In the genomic region with DNA sequence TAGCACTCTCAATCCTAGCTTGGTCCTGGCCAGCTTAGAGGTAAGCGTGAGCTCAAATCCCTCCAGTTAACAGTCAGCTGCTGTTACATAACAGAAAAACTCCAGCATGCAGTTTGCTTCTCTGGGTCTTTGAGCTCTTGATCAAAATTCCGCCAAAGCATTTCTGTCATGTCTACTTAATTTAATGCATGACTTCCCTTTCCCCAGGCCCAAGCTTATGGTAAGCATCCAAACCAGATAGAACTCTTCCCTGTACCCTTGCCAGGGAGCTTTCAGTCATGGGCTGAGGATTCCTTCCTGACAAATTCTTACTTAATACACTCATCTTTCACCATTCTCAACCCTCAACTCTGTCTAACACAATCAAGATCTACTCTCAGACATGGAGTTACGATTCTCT, we compare ENCODE assay signal across 18 mouse cellular contexts. TPM values are rescaled to one million over a fixed set of nuclear protein-coding genes. Genes with fewer than 3 reads are reported as not detected.
A peak's percentile ranks its signal among the peaks of the same experiment; 100 is the strongest.
DNase-seq lines count a peak whose midpoint lies in the region; ATAC-seq and TF ChIP-seq lines count a peak whose summit lies in the region.
"Had no signal": no experiment of that assay in that cellular context is flagged by ENCODE, and none has a peak within 500 bp of the region (broad histone marks: within the 10 kb centered on the region; RNA-seq: fewer than 3 reads in every experiment).

No protein-coding gene starts in this region.

- ATAC-seq in liver, postnatal 0 days, result no peak
- no peak for ATAC-seq in heart, embryonic 12.5 days (ENCODE audit: insufficient number of reproducible peaks, low FRiP score)
- ATAC-seq: forebrain, embryonic 15.5 days; inflammation-experienced regulatory T-cells, adult 6 months had no signal

- H3K27me3 ChIP-seq in liver, postnatal 0 days (ENCODE audit: insufficient read depth, low read length), result no peaks in the 10 kb centered on the region
- no peaks in the 10 kb centered on the region for H3K27me3 ChIP-seq in heart, embryonic 12.5 days (replicated peaks)
- H3K27me3 ChIP-seq: forebrain, embryonic 15.5 days; hindbrain, embryonic 15.5 days had no signal

- WGBS in liver, postnatal 0 days (ENCODE audit: insufficient replicate concordance), result 66% methylated on average over 3 of the region's 3 CpGs
- 42% methylated on average over 3 of the region's 3 CpGs for WGBS in bone marrow, adult 2 months
- 76% methylated on average over 3 of the region's 3 CpGs for WGBS in heart, embryonic 12.5 days

- TF ChIP-seq POLR2A in bone marrow, adult 2 months (IDR thresholded peaks at IDR 0.05; ENCODE audit: borderline replicate concordance, control insufficient read depth, low read depth, low read length), result no peak

- H3K9ac ChIP-seq in liver, postnatal 0 days (replicated peaks), result no peak overlapping the region
- no peak overlapping the region for H3K9ac ChIP-seq in heart, embryonic 12.5 days
- H3K9ac ChIP-seq: forebrain, embryonic 15.5 days; hindbrain, embryonic 15.5 days had no signal

- no peak overlapping the region for H3K4me3 ChIP-seq in liver, postnatal 0 days (ENCODE audit: low read depth, low read length)
- no peak overlapping the region for H3K4me3 ChIP-seq in bone marrow, adult 2 months (replicated peaks; ENCODE audit: control insufficient read depth, low read depth, low read length)
- no peak overlapping the region for H3K4me3 ChIP-seq in heart, embryonic 12.5 days
- H3K4me3 ChIP-seq: forebrain, embryonic 15.5 days; heart, adult 2 months; hindbrain, embryonic 10.5 days; hindbrain, embryonic 15.5 days had no signal

- H3K4me1 ChIP-seq in liver, postnatal 0 days (ENCODE audit: insufficient read depth), result no peaks in the 10 kb centered on the region; the same call in 1 of the 2 replicates
- peaks cover 4% of the 10 kb centered on the region for H3K4me1 ChIP-seq in bone marrow, adult 2 months (ENCODE audit: control insufficient read depth, insufficient read depth, low read length)
- H3K4me1 ChIP-seq in heart, embryonic 12.5 days (replicated peaks), result no peaks in the 10 kb centered on the region
- H3K4me1 ChIP-seq: forebrain, embryonic 15.5 days; hindbrain, embryonic 10.5 days; hindbrain, embryonic 15.5 days had no signal

- H3K9me3 ChIP-seq in liver, postnatal 0 days (ENCODE audit: low read length), result no peaks in the 10 kb centered on the region
- H3K9me3 ChIP-seq in heart, embryonic 12.5 days (replicated peaks), result no peaks in the 10 kb centered on the region
- H3K9me3 ChIP-seq: forebrain, embryonic 15.5 days; hindbrain, embryonic 10.5 days; hindbrain, embryonic 15.5 days had no signal

- TF ChIP-seq EP300 in liver, postnatal 0 days (IDR thresholded peaks at IDR 0.05; ENCODE audit: low read depth), result no peak

- DNase-seq in cerebellum, postnatal 10 days, result peak; percentile 5 to 13
- DNase-seq in cerebellum, adult 18-20 months, result no peak
- DNase-seq in liver, postnatal 0 days, result no peak
- no peak for DNase-seq in liver
- peak; percentile 81 for DNase-seq in retina, postnatal 1 day
- DNase-seq in kidney, postnatal 10 days, result no peak
- DNase-seq: adrenal gland, postnatal 10 days; cerebellum, adult 11-12 months; cerebellum, adult 9-11 months; gastrocnemius, postnatal 14 days; heart, adult 2 months had no signal

- no peaks in the 10 kb centered on the region for H3K36me3 ChIP-seq in liver, postnatal 0 days (replicated peaks; ENCODE audit: insufficient read depth, low read length)
- H3K36me3 ChIP-seq in heart, embryonic 12.5 days, result no peaks in the 10 kb centered on the region
- H3K36me3 ChIP-seq: forebrain, embryonic 15.5 days; hindbrain, embryonic 10.5 days; hindbrain, embryonic 15.5 days had no signal

- H3K27ac ChIP-seq in liver, postnatal 0 days (ENCODE audit: low read depth), result peak overlapping the region; percentile 34; the same call in 1 of the 2 replicates
- peak overlapping the region; percentile 48; the same call in 1 of the 2 replicates for H3K27ac ChIP-seq in bone marrow, adult 2 months (ENCODE audit: control insufficient read depth, insufficient read depth, low read depth, low read length, poor library complexity)
- no peak overlapping the region for H3K27ac ChIP-seq in heart, embryonic 12.5 days (ENCODE audit: poor library complexity, severe bottlenecking)
- H3K27ac ChIP-seq: forebrain, embryonic 15.5 days; heart, adult 2 months; hindbrain, embryonic 10.5 days; hindbrain, embryonic 15.5 days had no signal

- no peak for TF ChIP-seq CTCF in liver, postnatal 0 days (IDR thresholded peaks at IDR 0.05; ENCODE audit: low read depth)
- no peak for TF ChIP-seq CTCF in bone marrow, adult 2 months (IDR thresholded peaks at IDR 0.05; ENCODE audit: control insufficient read depth, insufficient read depth, low read length)

- no peak overlapping the region for H3K4me2 ChIP-seq in liver, postnatal 0 days (ENCODE audit: low read depth, low read length)
- no peak overlapping the region for H3K4me2 ChIP-seq in heart, embryonic 12.5 days
- H3K4me2 ChIP-seq: forebrain, embryonic 15.5 days; heart, embryonic 11.5 days; hindbrain, embryonic 15.5 days had no signal

RNA-seq across cellular contexts. Expression of a gene that starts 20.5 kb away (rescaled TPM):
- 152 and 153 TPM in 2 replicates for polyA plus RNA-seq in liver, postnatal 0 days (2015; fragmentation: Nextera tagmentation; extraction: Ambion mirVana)
- 120 and 331 TPM in 2 replicates for polyA plus RNA-seq in bone marrow, adult 2 months (2011; ENCODE audit: insufficient read depth, insufficient read length, low replicate concordance, missing spikeins)
- polyA plus RNA-seq in heart, embryonic 12.5 days (2016; fragmentation: Nextera tagmentation; extraction: Ambion mirVana), result 15.8 and 17.4 TPM in 2 replicates

Comparison
In these comparisons a context has a peak if more than half of its experiments do, and no peak if none do; other contexts are left out.
1. DNase-seq: peak in cerebellum, postnatal 10 days (2 of 2) and retina, postnatal 1 day (single experiment); none in cerebellum, adult 18-20 months (0 of 2), liver, postnatal 0 days (single experiment), liver (single experiment) and kidney, postnatal 10 days (single experiment).